Mouse (Mus musculus) gastrocnemius, postnatal 4 days (tissue): ENCODE data around the gene Crygd. TPM values are rescaled to one million over a fixed set of nuclear protein-coding genes. Genes with fewer than 3 reads are reported as not detected.
A peak's percentile ranks its signal among the peaks of the same experiment; 100 is the strongest.
"Not testable (repeated sequence)": the region's sequence is repeated elsewhere in the genome, so short reads cannot be mapped to it uniquely, and the experiment has no call there.

Experiments
- DNase-seq, 2 experiments: peaks; one replicate each; pipeline ENCODE4 v3.0.0; 2021 to 2022; ENCODE audit warnings: low spot score in 2 of 2, mixed read lengths in 2 of 2
- long read RNA-seq, 2 experiments: library from polyadenylated mRNA; stranded (forward); transcript quantifications; one replicate each; pipeline ENCODE4 v2.0.0; 2021
- total RNA-seq, 2 experiments: library from RNA; stranded (reverse); gene quantifications; 2 replicates each; pipeline ENCODE4 v1.2.3; 2021

Gene Crygd
- total RNA-seq = not detected
- long read RNA-seq, experiment 1 = 0 reads
- long read RNA-seq, experiment 2 = 0 reads

DNA sequence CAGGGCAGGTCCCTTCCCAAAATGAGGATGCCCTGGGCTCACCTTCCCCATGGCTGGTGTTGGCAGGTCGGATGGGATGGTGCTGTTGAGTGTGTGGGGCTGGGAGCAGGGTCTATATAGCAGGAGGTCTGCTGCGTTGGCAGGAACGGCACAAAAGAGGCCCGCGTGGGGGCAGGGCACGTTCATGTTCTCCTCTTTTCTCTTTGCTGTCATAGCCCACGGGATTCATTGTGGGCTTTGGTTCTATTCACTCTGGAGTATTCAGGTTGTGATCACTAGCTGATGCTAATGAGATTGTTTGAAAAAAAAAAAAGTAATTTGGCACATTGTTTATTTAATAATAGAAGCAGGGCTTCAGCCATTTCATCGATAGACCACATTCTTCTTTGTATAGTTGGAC lies at the start of gene Crygd:
Crygd (minus strand) TSS at position 101 of the 400 bp plus-strand sequence.
- DNase-seq = no peak

- DNase-seq = no peak
Observed at GRCm38 (mm10) chr1:65112807-65113196, 49.5 kb upstream of the Crygd start.

- DNase-seq = peak; percentile 51 to 71
Observed at GRCm38 (mm10) chr1:65112031-65112806, 49.0 kb upstream of the Crygd start.

DNA sequence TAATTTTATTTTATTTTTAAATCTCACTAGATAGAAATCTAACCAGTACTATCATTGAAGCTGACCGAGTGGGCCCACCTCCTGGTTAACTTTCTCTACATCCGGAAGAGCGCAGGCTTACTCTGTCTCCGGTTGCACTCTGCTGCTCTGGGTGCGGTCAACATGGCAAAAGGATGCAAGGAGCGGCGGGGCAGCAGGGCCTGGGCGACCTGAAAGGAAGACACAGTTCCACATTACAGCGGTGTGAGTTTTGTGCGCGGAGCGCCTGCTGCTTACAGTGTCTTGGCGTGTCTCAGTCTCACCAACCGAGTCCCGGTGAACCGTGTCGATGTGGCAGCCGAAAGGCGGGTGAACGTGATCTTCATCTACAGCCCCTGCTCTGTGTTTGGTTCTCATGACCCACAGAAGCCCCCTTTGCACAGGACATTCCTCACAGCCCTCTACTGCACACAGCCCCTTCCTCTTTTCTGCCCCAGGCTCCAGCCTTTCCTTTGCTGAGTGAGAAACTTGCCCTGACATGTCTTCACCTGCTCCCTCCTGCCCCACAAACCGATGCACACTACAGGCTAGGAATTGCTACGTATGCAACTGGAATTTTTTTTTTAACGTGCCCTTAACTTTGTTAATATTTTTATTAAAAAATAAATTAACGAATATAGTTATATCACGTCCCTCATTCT lies 46.6 kb upstream of the Crygd start:
- DNase-seq = no peak

DNA sequence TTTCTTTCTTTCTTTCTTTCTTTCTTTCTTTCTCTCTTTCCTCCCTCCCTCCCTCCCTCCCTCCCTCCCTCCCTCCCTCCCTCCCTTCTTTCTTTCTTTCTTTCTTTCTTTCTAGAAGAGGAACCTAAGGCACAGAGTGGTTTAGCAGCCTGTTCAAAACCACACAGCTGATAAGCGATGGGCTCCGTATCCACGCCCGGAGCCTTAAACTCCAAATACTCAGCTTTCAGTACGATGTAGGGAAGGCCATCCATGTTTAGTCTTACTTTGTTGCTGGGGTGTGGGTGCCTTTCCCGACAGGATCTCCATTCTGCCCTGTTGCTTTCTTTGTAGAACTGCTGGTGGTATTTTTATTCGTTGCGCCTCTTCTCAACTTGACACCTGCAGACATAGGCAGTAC lies 45.9 kb upstream of the Crygd start:
- DNase-seq = no peak

- no peak for DNase-seq
Observed at GRCm38 (mm10) chr1:65107654-65108279, 44.5 kb upstream of the Crygd start.

DNA sequence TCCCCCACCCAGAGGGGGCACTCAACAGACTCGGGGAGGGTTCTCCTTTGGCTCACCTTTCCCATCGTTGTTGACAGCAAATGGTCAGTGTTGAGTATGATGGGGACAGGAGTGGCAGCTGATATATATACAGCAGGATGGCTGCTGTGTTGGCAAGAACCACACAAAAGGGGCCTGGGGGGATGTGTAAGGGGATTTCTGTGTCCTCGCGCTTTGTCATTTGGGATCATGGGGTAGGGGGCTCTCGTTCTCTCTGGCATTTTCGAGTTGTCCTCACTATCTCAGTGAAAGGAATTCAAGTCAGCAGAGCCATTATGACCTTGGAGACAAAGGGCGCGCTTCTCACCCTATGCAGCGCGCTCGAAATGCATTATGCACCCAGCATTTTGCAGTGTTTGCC lies 40.0 kb upstream of the Crygd start, which contains the start of gene Cryga:
Cryga (minus strand) TSS at position 101 of the 400 bp plus-strand sequence.
- DNase-seq = no peak

GRCm38 (mm10) chr1:65096953-65097352 lies 33.7 kb upstream of the Crygd start:
- DNase-seq = no peak

DNA sequence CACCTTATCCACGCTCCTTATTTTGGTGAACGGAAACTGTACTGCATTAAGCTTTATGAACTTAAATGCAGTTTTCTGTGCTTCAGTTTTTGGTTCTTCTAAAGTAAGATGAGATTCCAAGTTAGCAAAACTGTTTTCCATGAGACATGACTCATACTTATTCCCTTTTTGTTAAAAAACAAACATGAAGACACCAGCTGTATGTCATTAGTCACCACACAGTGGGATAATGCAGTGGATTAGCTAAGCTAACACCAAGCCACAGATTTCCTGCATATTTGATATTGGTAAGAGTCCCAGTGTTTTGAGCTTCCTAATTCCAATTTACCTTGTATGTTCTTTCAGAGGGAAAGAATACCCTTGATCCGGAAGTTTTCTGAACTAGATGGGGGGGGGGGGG lies 28.3 kb upstream of the Crygd start:
- DNase-seq = no peak

DNA sequence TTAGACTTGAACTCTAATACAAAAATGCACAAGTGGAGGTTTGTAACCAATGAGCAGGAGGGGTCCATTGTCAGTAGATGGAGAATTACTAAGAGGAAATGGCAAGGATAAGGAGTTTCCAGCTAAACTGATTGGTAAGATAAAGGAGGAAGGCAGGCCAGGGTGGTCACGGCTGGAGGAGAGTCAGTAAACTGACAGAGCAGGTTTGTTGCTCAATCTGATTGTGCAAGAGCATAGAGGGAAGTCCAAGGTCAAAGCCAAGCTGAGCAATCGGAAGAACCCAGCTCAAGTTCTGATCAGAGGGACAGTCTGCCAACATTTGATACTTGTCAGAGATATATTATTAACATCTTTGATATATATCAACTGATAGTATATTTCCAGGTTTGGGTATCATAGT lies 27.1 kb upstream of the Crygd start:
- DNase-seq = no peak

DNA sequence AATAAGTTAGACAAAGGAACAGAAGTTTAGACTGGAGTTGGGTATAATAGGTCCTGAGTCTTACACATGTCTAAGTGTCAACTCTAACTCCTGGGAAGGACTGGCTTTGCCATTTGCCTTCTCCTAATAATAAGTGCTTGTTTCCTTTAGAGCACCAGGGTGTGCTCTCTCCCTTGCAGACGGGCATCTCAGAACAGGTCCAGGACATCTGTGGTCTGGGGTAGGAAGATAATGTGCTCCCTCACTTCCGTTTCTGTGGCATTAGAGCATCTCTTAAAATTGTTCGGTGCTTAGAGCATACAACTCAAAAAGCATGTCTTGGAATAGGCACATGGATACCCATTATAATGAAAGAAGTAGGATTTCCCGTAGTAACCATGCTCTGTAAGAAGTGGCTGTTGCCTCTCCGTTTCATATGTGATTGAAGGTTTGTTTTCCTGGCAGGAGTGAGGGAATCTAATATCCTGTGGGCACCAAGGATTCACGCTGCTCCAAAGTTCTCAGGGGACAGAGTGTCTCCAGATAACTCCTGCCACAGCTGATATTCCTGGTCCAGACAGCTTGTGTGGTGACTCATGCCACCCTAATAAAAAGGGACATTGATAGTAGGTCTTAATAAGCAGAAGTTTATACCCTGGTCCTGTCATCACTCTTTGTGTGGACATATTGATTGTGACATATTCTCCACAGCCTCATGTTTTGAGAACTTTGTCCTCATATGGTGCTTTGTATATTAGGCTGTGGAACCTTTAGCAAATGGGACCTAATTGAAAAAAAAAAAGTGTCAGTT lies 25.5 kb upstream of the Crygd start:
- DNase-seq = no peak

DNA sequence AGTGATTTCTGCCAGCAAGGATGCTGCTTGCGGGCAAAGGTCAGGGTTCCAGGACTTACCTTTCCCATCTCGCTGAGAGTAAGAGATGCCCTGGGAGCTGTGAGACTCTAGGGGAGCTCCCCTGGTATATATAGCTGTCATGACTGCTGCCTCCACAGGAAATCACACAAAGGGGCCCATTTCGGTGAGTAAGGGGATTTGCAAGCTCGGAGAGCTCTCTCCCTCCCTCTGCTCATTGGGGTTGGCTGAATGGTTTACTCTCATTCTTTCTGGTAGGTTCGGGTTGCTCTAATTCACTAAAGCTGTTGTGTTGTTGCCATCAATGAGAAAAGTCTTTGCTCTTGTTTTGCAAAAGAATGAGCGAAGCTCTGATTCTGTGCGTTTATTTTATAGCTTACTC lies 18.9 kb upstream of the Crygd start, which contains the start of gene Crygb:
Crygb (minus strand) TSS at position 101 of the 400 bp plus-strand sequence.
- DNase-seq = no peak

DNA sequence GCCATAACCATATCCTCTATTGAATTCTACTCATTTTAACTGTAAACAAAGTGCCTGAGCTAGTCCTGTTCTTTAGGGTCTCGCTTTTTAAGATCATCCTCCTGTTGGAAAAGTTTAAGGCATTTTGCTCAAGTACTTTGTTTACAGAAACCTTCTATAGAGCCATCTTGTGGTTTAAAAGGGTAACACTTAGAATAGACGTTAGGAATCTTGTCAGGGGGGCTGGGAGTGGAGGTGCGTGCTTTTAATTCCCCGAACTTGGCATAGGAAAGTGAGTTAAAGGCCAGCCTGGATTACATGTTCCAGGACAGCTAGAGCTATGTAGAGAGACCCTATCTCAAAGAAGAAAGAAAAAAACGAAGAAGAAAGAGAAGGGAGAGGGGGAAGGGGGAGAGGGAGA lies 12.4 kb upstream of the Crygd start:
- no peak for DNase-seq

- no peak for DNase-seq
Observed at GRCm38 (mm10) chr1:65073589-65073988, 10.3 kb upstream of the Crygd start, which contains the start of gene Crygc. Crygc (minus strand) TSS chr1:65073689.

DNA sequence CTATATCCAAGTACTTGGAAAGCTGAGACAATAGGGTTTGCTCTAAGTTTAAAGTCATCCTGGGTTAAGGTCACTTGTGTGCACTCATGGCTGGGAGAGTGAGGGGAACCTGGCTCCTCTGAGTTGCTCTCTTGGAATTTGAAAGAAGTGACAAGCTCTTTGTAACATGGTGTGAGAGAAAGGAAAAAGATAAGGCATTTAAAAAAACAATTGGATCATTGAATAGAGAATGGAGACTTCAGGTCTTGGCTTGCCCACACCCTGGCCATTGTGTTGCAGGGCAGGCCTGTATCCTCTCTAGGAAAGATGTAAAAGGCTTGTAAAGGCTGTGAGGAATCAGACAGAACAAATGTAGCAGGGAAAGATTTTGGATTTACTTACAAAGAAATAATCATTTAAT lies 4.6 kb upstream of the Crygd start:
- DNase-seq = no peak

DNA sequence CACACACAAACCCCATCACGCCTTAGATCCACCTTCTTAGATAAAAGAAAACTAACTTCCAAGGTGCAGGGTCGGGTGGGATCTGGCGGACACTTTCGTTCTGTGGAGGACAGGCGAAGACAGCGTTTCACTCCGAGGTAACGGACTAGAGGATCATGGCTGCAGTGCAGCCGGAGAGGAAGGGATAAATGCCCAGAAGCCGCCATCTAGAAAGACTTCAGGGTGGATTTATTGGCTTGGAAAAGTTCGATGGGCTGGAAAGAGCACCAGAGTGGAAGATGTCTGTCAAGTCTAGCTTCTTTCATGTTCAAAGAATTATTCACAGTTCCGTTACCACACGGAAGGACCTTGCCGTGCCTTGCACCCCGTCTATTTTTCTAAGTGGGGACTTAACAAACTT lies 949 bp upstream of the Crygd start:
- no peak for DNase-seq

DNA sequence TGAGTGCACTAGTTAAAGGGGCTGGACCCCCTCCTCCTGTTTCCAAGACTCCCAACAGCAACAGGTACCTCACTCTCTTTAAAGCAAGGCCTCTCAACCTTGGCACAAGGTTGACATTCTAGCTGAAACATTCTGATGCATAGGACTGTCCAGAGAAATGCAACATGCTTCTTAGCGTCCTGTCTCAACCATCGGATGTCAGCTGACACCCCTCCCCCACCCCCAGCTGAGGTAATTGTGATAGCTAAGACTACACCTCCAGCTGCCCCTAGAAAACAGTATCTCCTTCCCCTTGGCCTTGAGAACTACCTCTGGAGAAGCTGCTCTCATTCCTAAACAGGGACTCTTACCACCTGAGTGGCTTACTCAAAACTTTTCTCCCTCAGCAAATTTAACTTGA lies 11.1 kb downstream of the Crygd start:
- no peak for DNase-seq

GRCm38 (mm10) chr1:65051696-65052095 lies 11.6 kb downstream of the Crygd start:
- DNase-seq = no peak

DNA sequence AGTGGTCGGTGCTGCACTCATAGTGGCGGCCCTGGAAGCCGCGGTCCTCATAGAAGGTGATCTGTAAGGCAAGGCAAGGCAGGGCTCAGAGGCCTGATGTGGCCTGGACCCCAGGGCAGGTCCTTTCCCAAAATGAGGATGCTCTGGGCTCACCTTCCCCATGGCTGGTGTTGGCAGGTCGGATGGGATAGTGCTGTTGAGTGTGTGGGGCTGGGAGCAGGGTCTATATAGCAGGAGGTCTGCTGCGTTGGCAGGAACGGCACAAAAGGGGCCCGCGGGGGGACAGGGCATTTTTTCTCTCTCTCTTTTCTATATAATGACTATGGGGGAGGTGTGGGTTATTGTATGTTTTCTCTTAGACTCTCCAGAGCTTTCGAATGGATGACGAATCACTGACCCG lies 12.3 kb downstream of the Crygd start, which contains the start of gene Cryge:
Cryge (minus strand) TSS at position 198 of the 400 bp plus-strand sequence.
- not testable (repeated sequence) for DNase-seq

- DNase-seq = peak in 1 of 2 experiments; percentile 45
Observed at GRCm38 (mm10) chr1:65048781-65049180, 14.5 kb downstream of the Crygd start.
